Mouse (Mus musculus) thymus, adult 18-20 months (tissue): Measurements from ENCODE around the gene Olfr1122.
"Not testable (repeated sequence)": the region's sequence is repeated elsewhere in the genome, so short reads cannot be mapped to it uniquely, and the experiment has no call there.

Source experiments
- DNase-seq, 2 experiments: peaks; one replicate each; pipeline ENCODE4 v3.0.0; 2022; ENCODE audit warnings: mixed read lengths in 2 of 2

The Olfr1122 gene

GRCm38 (mm10) chr2:87385549-87385948 is at the start of gene Olfr1122:
Gene Olfr1122, plus strand, starts transcription at chr2:87385849.
- DNase-seq = no peak

DNA sequence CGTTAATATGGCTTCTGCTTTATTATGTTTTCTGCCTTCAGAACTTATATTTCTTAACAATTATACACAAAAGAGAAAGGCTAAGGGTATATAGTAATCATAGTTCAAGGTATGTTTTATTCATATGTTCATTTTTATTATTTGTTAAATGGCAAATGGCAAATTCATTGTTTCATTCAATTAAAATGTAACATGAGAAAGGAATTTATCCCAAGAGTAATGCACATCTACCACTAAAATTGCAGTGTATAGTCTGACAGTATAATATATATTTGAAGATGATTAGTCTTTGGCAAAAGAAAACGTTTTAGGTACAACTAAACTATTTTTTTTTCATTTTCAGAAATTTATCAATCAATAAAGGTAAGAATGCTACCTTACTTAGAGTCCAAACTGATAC is 31.1 kb upstream of the Olfr1122 start, which contains the start of gene Olfr1120:
Gene Olfr1120 (plus strand): TSS at position 301 of the 400 bp plus-strand sequence.
- no peak for DNase-seq

DNA sequence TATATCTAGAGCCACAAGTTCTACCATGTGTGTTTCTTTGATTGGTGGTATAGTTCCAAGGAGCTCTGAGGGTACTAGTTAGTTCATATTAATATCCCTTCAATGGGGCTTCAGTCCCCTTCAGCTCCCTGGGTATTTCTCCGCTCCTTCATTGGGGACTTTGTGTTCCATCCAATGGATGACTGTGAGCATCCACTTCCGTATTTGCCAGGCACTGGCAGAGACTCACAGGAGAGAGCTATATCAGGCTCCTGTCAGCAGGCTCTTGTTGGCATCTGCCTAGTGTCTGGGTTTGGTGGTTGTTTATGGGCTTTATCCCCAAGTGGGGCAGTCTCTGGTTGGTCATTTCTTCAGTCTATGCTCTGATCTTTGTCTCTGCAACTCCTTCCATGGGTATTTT is 25.5 kb upstream of the Olfr1122 start:
- not testable (repeated sequence) for DNase-seq

DNA sequence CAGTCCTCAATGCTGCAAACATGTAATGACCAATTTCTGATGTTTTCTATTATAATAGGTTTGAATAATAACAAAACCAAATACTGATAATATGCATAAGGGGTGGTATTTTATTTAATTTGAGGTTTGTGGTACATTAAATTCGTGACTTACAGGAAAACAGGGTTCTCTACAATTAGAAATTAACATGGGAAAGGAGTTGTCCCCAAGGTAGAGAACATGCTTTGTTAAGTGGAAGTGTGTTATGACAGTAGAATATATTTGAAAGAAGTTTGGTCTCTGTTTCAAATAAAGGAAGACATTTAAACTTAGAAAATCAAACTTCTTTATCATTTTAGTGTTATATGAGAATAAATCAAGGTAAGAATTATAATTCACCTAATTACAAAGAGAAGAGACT is 16.1 kb upstream of the Olfr1122 start, which contains the start of gene Olfr1121:
Gene Olfr1121 (plus strand): TSS at position 301 of the 400 bp plus-strand sequence.
- DNase-seq = no peak

DNA sequence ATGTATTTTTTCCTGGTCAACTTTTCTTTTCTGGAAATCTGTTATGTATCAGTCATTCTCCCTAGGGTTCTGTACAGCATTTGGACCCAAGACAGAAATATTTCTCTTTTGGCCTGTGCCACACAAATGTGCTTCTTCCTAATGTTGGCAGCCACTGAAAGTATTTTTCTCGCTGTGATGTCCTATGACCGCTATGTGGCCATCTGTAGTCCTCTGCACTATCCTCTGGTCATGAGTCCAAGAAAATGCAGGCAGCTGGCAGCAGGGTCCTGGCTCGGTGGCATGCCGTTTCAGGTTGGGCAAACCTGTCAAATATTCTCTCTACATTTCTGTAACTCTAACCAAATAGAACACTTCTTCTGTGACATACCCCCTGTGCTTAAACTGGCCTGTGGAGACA is 13.9 kb upstream of the Olfr1122 start:
- DNase-seq = no peak

- DNase-seq = no peak
These were observed 1.7 kb upstream of the Olfr1122 start for GRCm38 (mm10) chr2:87383935-87384334.

DNA sequence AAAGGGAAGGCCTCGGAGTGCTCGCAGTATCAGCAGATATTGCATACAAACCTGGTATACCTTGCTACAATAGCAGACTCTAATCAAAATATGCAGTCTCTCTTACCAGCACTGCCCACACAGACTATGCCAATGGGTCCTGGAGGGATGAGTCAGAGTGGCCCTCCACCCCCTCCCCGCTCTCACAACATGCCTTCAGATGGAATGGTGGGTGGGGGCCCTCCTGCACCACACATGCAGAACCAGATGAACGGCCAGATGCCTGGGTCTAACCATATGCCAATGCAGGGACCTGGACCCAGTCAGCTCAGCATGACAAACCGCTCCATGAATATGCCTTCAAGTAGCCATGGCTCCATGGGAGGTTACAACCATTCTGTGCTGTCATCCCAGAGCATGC is 8.0 kb downstream of the Olfr1122 start:
- DNase-seq = not testable (repeated sequence)

DNA sequence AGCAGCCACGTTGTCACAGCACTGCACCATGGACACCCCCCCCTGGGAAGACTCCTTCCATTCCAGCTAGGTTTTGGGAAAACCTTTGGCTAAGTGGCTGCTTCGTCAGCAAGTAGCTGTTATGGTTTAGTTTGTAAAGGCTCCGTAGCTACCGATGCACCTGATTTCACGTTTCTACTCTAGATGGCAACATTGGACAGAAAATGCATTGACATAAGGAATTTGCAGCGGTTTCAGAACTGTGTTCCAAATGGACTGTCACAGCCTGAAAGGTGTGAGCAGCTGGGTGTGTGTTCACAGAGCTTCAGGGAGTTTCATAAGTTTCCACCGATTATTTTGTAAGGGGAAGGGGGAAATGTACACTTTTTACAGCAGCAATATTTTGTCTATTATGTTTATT is 9.0 kb downstream of the Olfr1122 start:
- DNase-seq = not testable (repeated sequence)

GRCm38 (mm10) chr2:87416335-87416734 is 30.7 kb downstream of the Olfr1122 start, which contains the start of gene Olfr1123:
Gene Olfr1123, plus strand, starts transcription at chr2:87416635.
- DNase-seq = no peak

GRCm38 (mm10) chr2:87429975-87430374 is 44.3 kb downstream of the Olfr1122 start, which contains the start of gene Olfr1124:
Gene Olfr1124, plus strand, starts transcription at chr2:87430275.
- DNase-seq = no peak

DNA sequence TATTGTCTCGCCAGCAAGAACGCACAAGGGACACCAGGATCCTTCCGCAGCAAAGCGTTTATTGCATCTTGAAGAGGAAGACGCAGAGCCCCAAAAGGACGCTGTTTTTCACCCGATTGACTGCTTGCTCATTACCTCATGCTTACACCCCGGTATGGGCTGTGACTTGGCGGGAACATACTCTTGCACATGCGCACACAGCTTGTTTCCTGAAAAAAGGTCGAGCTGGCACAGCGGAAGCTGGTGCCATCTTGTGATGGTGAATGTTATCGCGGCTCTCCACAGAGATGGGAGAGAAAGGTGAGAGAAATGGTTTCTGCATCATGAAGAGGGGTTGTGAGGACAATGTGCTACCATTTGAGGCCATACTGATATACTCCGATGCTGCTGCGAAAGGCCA is 52.1 kb downstream of the Olfr1122 start:
- DNase-seq = no peak
